Mouse (Mus musculus) liver, embryonic 14.5 days (tissue): ENCODE data around the gene Fam214a.

Experiments used
- CTCF ChIP-seq: IDR thresholded peaks from 2 replicates; pipeline ENCODE4 v1.5.1; 2016; ENCODE audit warnings: antibody characterized with exemption, low read depth, control low read depth
- EP300 ChIP-seq: IDR thresholded peaks from 2 replicates; pipeline ENCODE4 v1.6.1; 2016; ENCODE audit warnings: antibody characterized with exemption, low read depth

- TF ChIP-seq CTCF (no peak), EP300 (no peak)
Observed at GRCm38 (mm10) chr9:74971191-74971976, 18.7 kb downstream of the Fam214a start.
